Mouse (Mus musculus) forebrain, embryonic 16.5 days (tissue): ENCODE measurements around the gene Rybp. TPM values are rescaled to one million over a fixed set of nuclear protein-coding genes. Genes with fewer than 3 reads are reported as not detected.
A peak's percentile ranks its signal among the peaks of the same experiment; 100 is the strongest.

ENCODE experiments used
- ATAC-seq: fragments of 200-750 bp; cut with Nextera tagmentation; 2 replicates; pipeline ENCODE4 v1.8.0; 2017; ENCODE audit warnings: mild to moderate bottlenecking, moderate library complexity
- H3K27ac ChIP-seq: fragments of 300-500 bp; sonication (generic); 2 replicates; pipeline ENCODE4 v1.5.1; 2014; ENCODE audit warnings: low read length, control low read depth
- H3K27me3 ChIP-seq: fragments of 300-500 bp; sonication (generic); replicated peaks from 2 replicates; pipeline ENCODE4 v1.6.1; 2014; ENCODE audit warnings: low read length; ENCODE audit not compliant: control insufficient read depth, insufficient read depth
- H3K36me3 ChIP-seq: fragments of 300-500 bp; sonication (generic); 2 replicates; pipeline ENCODE4 v1.6.1; 2014; ENCODE audit not compliant: control insufficient read depth, insufficient read depth
- H3K4me1 ChIP-seq: fragments of 300-500 bp; sonication (generic); replicated peaks from 2 replicates; pipeline ENCODE4 v1.6.1; 2014; ENCODE audit warnings: low read length; ENCODE audit not compliant: control insufficient read depth, insufficient read depth
- H3K4me2 ChIP-seq: fragments of 300-500 bp; sonication (generic); 2 replicates; pipeline ENCODE4 v1.6.1; 2014; ENCODE audit warnings: mild to moderate bottlenecking, low read length, control low read depth
- H3K4me3 ChIP-seq: fragments of 300-500 bp; sonication (generic); replicated peaks from 2 replicates; pipeline ENCODE4 v1.5.1; 2014; ENCODE audit warnings: mild to moderate bottlenecking, low read length, control low read depth
- H3K9ac ChIP-seq: fragments of 300-500 bp; sonication (generic); replicated peaks from 2 replicates; pipeline ENCODE4 v1.6.1; 2014; ENCODE audit warnings: low read depth, low read length, control low read depth
- H3K9me3 ChIP-seq: fragments of 300-500 bp; sonication (generic); 2 replicates; pipeline ENCODE4 v1.6.1; 2016; ENCODE audit warnings: low read length; ENCODE audit not compliant: control insufficient read depth
- WGBS: fragments of 180-500 bp; shearing (Covaris S2); extraction: QIAGEN DNeasy Blood & Tissue Kit; methylation state at CpG from one replicate; pipeline ENCODE4 v1.1.7; 2014; 5-methylcytosine and 5-hydroxymethylcytosine counted together
- polyA plus RNA-seq: library from polyadenylated mRNA; unstranded; fragments of >200 nt; fragmentation: Nextera tagmentation; extraction: Ambion mirVana; gene quantifications from 2 replicates; pipeline ENCODE4 v1.2.1, GENCODE M21; 2015

The Rybp gene
- polyA plus RNA-seq, 1 experiment from 2014 or later: 31.2 TPM

DNA sequence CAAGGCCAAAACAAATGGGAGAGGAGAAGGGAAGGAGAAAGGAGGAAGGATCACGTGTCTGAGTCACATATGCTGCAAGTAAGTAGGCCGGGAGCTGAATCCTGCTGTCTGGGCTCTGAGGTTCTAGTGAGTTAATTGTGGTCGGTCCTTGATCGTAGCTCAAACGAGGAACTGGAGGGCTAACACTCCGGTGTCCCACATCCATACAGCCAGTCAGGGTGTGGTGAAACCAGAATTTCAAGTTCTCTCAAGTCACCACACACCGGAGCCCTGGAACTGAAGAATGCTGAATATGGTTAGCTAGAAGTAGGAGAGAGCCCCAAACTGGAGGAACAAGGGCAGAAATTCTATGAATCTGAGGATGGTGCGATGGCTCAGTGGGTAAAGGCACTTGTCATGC, 10.3 kb upstream of the Rybp start:
- Histone ChIP-seq H3K4me3 (no peak overlapping the region), H3K4me1 (no peaks in the 10 kb centered on the region), H3K27me3 (no peaks in the 10 kb centered on the region), H3K36me3 (no peaks in the 10 kb centered on the region), H3K4me2 (no peak overlapping the region), H3K9me3 (no peaks in the 10 kb centered on the region; the same call in 1 of the 2 replicates), H3K27ac (no peak overlapping the region), H3K9ac (no peak overlapping the region)
- ATAC-seq: no peak
- WGBS: 88% methylated on average over 8 of the region's 8 CpGs

GRCm38 (mm10) chr6:100292411-100292810, 5.1 kb upstream of the Rybp start:
- H3K4me2 ChIP-seq: no peak overlapping the region
- peak; percentile 6; the same call in 1 of the 2 replicates for ATAC-seq
- no peak overlapping the region for H3K27ac ChIP-seq
- H3K27me3 ChIP-seq: 0 out of 2 replicates have a peak, but pooled peaks cover 3% of the 10 kb centered on the region
- WGBS: 61% methylated on average over 6 of the region's 6 CpGs
- no peaks in the 10 kb centered on the region; the same call in 1 of the 2 replicates for H3K9me3 ChIP-seq
- peaks cover 7% of the 10 kb centered on the region for H3K4me1 ChIP-seq
- H3K4me3 ChIP-seq: no peak overlapping the region
- no peak overlapping the region for H3K9ac ChIP-seq
- H3K36me3 ChIP-seq: no peaks in the 10 kb centered on the region

- H3K27me3 ChIP-seq: 0 out of 2 replicates have a peak, but pooled peaks cover 3% of the 10 kb centered on the region
- WGBS: 92% methylated on average over 5 of the region's 5 CpGs
These were observed 1.8 kb upstream of the Rybp start for GRCm38 (mm10) chr6:100289058-100289457.

DNA sequence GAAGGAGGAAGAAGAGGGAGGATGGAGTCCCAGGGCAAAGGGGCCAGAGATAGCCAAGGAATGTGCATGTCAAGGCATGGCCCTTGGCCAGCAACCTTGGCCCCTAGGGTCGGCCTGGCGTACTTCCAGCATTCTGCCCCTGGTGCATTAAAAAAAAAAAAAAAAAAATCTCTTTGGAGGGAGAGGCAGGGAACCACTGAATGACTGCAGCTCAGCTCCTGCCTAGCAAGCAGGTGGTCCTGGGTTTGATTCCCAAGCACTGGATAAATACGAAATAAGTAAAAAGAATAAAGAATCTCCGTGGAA, 1.4 kb upstream of the Rybp start:
- H3K36me3 ChIP-seq: no peaks in the 10 kb centered on the region
- H3K4me1 ChIP-seq: peaks cover 24% of the 10 kb centered on the region
- no peaks in the 10 kb centered on the region; the same call in 1 of the 2 replicates for H3K9me3 ChIP-seq
- H3K27ac ChIP-seq: no peak overlapping the region
- H3K4me2 ChIP-seq: peak overlapping the region; percentile 79
- H3K27me3 ChIP-seq: 0 out of 2 replicates have a peak, but pooled peaks cover 3% of the 10 kb centered on the region
- 54% methylated on average over 4 of the region's 4 CpGs for WGBS
- H3K9ac ChIP-seq: no peak overlapping the region
- H3K4me3 ChIP-seq: no peak overlapping the region
- no peak for ATAC-seq

More at GRCm38 (mm10) chr6:100289058-100289457, 1.8 kb upstream of the Rybp start:
- H3K9ac ChIP-seq: no peak overlapping the region
- H3K36me3 ChIP-seq: no peaks in the 10 kb centered on the region
- H3K4me1 ChIP-seq: peaks cover 21% of the 10 kb centered on the region
- H3K4me3 ChIP-seq: no peak overlapping the region
- no peaks in the 10 kb centered on the region; the same call in 1 of the 2 replicates for H3K9me3 ChIP-seq
- no peak for ATAC-seq
- no peak overlapping the region for H3K27ac ChIP-seq
- H3K4me2 ChIP-seq: no peak overlapping the region

DNA sequence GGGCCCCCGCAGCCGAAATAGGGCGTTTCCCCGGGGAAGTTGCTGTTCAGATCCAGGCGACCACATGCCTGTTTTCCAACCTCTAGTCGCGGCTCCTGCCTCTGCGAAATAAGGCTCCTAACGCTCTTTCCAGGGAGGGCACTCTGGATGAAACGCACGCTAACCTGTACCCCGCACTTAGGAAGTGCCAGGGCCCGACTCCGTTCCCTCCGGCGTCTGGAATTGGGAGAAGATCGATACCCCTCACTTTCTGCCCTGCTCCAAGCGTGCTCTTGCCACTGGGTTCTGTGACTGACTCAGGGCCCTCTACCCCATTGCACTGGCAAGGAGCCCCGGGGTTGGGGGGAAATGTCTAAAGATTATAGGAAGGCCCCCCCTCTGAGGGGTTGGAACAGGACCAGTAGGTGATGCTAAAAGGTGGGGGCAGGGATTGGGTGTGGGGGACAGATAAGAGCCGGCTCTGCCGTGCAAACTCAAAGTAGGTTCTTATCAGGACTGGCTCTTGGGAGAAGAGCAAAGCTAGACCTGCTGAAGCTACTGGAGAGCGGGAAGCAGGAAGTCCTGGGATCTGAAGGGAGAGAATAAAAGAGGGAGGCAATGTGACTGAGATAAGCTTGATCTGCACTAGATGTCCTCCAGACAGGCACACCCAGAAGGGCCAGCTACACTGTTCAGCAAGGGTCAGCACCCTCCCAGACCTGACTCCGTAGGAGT, 888 bp upstream of the Rybp start:
- Histone ChIP-seq H3K4me3 (peak overlapping the region; percentile 75), H3K4me2 (peak overlapping the region; percentile 79), H3K4me1 (peaks cover 28% of the 10 kb centered on the region), H3K9me3 (no peaks in the 10 kb centered on the region; the same call in 1 of the 2 replicates), H3K9ac (peak overlapping the region; percentile 63), H3K27me3 (0 out of 2 replicates have a peak, but pooled peaks cover 3% of the 10 kb centered on the region), H3K36me3 (no peaks in the 10 kb centered on the region), H3K27ac (peak overlapping the region; percentile 79)
- WGBS: 3% methylated on average over 23 of the region's 23 CpGs
- ATAC-seq: no peak

- Histone ChIP-seq H3K27ac (peak overlapping the region; percentile 96), H3K36me3 (no peaks in the 10 kb centered on the region), H3K9ac (peak overlapping the region; percentile 91), H3K27me3 (0 out of 2 replicates have a peak, but pooled peaks cover 3% of the 10 kb centered on the region), H3K4me1 (peaks cover 28% of the 10 kb centered on the region), H3K9me3 (no peaks in the 10 kb centered on the region), H3K4me2 (peak overlapping the region; percentile 90), H3K4me3 (peak overlapping the region; percentile 75)
- WGBS: under 1% methylated on average over 68 of the region's 117 CpGs
- ATAC-seq: peak; percentile 72
These were observed 532 bp downstream of the Rybp start for GRCm38 (mm10) chr6:100286573-100287333.

GRCm38 (mm10) chr6:100285985-100286572, 1.2 kb downstream of the Rybp start:
- no peak for ATAC-seq
- Histone ChIP-seq H3K4me3 (peak overlapping the region; percentile 75), H3K4me1 (peaks cover 28% of the 10 kb centered on the region), H3K4me2 (peak overlapping the region; percentile 90), H3K27me3 (0 out of 2 replicates have a peak, but pooled peaks cover 3% of the 10 kb centered on the region), H3K9me3 (no peaks in the 10 kb centered on the region), H3K36me3 (no peaks in the 10 kb centered on the region), H3K9ac (peak overlapping the region; percentile 91), H3K27ac (peak overlapping the region; percentile 96)
- WGBS: under 1% methylated on average over 18 of the region's 18 CpGs

- H3K9ac ChIP-seq: no peak overlapping the region
- no peak for ATAC-seq
- H3K4me3 ChIP-seq: no peak overlapping the region
- H3K4me1 ChIP-seq: peaks cover 28% of the 10 kb centered on the region
- H3K27me3 ChIP-seq: no peaks in the 10 kb centered on the region
- H3K27ac ChIP-seq: no peak overlapping the region
- WGBS: 89% methylated on average over 1 of the region's 1 CpGs
- H3K36me3 ChIP-seq: no peaks in the 10 kb centered on the region
- no peaks in the 10 kb centered on the region for H3K9me3 ChIP-seq
- no peak overlapping the region for H3K4me2 ChIP-seq
These were observed 8.4 kb downstream of the Rybp start for GRCm38 (mm10) chr6:100278841-100279240.

GRCm38 (mm10) chr6:100276344-100276743, 10.9 kb downstream of the Rybp start:
- Histone ChIP-seq H3K36me3 (no peaks in the 10 kb centered on the region), H3K27ac (no peak overlapping the region), H3K27me3 (no peaks in the 10 kb centered on the region), H3K4me2 (no peak overlapping the region), H3K4me1 (peaks cover 23% of the 10 kb centered on the region), H3K9me3 (no peaks in the 10 kb centered on the region), H3K4me3 (no peak overlapping the region), H3K9ac (no peak overlapping the region)
- ATAC-seq: no peak
- WGBS: 81% methylated on average over 3 of the region's 3 CpGs
